Mouse (Mus musculus) CD8-positive naive resting alpha-beta T cell, adult 2 months (primary cell): ENCODE results near the gene Idh1.
"Not testable (repeated sequence)": the region's sequence is repeated elsewhere in the genome, so short reads cannot be mapped to it uniquely, and the experiment has no call there.

Source experiments
- DNase-seq, 2 experiments: peaks; one replicate each; pipeline ENCODE4 v3.0.0; 2022; ENCODE audit warnings: low read depth in 2 of 2, low spot score in 2 of 2

Gene Idh1

DNA sequence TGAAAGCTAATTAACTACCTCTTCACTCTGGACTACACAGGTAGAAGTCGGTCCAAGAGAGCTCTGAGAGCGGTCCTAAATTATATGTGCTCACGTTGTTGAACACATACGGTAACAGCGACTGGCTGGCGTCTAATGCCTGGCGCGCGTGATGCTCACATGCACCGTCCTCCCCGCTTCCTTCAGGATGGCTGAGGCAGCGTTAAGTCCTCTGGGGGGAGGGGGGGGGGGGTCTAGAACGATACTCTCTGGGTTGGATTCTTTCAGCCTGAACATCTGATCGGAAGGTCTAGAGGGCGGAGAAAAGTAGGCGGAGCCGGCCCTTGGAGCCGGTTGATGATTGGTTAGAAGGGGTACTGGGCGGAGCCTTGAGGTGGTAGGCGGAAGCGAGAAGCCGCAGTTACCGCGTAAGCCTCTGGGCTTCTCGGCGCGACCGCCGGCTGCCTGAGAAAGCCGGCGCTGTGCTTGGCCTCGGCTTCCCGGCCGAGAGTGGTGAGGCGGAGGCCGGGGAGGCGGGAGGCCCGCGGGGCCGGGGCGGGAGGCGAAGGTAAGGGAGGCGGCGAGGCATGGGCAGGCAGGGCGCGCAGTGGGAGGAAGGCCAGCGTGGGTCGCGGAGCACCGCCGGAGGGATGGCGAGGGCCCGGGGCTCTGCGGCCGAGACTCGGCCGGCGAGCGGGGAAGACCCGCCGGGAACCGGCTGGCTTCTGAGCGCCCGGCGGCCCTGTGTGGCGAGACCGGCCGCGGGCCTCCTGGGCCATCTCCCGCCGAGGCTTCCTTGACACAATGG lies at the start of gene Idh1, which contains the start of gene Pikfyve:
TSS of gene Idh1 (minus strand) at position 214 of the 787 bp plus-strand sequence.
TSS of gene Pikfyve (plus strand) at position 397 of the 787 bp plus-strand sequence.
- DNase-seq = peak; percentile 93 to 96

DNA sequence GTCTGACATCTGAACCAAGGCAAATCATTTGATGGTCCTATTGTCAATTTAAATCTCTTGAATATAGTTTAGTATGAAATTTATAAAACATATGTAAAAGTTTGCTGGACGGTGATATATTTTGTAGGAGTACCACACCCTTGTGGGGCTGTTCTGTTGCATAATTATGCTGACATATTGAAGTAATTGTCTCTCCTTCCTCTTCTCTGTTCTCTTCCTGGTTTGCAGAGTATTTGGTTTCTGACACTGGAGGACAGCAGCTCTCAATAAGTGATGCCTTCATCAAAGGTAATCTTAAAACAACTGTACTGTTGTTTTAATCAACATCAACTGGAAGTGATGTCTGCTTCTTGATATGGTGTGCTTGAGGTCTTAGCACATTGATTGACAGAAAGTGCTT lies 44.3 kb upstream of the Idh1 start:
- no peak for DNase-seq

DNA sequence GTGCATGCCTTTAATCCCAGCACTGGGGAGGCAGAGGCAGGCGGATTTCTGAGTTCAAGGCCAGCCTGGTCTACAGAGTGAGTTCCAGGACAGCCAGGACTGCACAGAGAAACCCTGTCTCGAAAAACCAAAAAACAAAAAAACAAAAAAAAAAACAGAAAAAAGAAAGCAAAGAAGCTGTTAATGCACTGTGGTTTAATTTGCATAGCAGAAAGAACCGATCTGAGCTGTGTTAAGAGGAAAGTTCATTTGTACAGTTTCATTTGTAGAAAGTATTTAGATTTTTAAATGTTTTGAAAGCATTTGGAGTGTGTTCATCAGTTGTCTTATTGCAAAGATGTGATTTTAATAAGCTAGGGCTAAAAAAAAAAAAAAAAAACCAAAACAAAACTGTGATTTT lies 43.5 kb upstream of the Idh1 start:
- DNase-seq = not testable (repeated sequence)

DNA sequence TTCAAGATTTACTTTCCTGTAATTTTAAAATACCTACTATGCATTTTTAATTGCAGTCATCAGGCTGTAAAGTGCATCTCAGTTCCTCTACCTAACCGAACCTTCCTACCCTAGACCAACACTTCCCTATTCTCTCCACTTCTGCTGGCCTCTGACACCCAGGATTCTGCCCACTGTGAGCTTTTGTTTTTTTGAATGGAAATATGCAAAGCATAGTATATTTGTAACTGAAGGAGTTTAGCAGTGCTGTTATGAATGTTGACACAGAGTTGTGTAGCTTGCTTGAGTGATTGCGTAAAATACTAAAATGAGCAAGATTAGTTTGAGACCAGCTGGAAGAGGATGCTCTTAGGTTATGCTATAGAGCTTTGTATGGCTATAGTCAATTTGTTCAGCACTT lies 41.4 kb upstream of the Idh1 start:
- no peak for DNase-seq

DNA sequence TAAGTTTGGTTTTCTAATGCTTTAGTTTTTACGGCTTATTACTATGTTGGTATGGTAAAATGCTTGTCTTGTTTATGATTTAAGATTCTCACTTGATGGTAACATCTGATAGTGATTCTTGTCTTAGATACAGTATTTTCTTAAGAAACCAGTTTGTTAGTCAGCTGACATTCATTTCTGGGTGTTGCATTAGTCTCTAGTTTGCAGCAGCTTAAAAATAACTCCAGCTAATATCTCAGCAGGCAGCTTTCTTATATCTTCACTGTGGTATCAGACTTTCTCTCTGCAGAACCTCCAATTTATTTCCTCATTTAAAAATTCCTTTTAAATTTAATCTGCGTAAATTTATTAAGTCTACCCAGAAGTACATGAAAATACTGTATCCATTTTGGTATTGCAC lies 37.4 kb upstream of the Idh1 start:
- DNase-seq = no peak

DNA sequence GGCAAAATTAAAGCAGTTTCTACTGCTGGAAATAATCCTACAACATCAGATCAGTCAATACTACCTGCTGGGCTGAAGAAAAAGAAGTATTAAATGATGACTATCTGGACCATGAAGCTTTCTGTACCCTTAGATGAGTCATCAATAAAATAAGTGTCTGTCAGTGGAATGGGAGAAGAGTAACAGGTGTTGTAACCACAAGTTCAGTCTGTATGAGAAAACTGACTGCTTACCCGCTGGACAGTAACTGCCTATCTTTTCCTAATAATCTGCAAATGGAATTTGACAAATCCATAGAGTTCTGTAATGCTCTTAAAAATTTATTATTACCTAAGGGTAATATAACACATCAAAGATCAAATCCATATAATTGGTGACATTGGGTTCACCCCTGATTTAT lies 31.7 kb upstream of the Idh1 start:
- no peak for DNase-seq

DNA sequence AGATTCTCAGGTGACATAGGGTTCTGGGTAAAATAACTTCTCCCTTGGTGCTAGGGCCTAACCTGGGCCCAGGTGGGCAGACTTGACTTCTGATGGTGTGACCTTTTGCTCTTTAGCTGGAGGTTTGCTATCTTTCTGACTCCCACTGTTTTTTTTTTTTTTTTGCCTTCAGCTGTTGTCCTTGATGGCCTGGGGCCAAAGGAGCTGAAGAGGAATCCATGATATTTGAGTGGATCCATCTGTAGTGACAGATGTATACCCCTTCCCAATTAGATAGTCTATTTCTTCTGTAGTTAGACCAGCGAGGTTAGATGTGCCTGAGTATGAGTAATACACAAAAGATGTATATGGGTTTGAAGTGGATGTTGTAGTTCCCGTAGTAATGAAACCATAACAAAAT lies 31.3 kb upstream of the Idh1 start:
- no peak for DNase-seq

DNA sequence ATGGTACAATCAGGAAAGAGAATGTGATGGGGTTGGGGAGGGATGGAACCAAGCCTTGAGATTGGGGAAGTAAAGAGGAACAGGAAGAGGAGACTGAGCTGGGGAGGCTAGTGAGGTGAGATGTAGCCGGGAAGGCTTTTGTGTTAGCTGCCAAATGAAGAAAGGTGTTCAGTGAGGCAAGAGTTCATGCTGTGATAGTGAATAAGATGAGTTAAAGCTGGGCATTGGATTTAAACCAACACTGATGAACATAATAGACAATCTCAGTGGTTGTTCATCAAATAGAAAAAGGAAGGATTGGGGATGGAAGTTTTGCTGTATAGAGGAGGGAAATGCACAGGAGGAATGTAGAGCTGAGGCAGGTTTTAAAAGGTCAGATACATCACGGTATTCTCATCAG lies 26.9 kb upstream of the Idh1 start:
- DNase-seq = no peak

DNA sequence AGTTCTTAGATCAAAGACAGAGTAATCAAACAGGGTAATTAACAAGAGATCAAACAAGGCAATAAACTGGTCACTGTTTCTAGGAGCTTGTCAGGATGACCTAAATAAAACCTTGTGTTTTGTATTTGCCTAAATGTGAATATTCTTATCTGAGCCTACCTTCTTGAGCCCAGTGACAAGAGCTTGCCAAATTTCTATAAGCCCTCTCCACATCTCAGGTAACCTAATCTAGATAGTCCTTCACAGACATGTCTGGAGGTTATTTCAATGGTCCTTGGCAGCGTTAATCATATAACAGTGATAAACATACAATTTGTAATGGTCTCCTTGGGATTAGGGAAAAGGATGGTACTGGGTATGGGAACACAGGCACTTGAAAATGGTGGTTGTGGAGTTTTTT lies 18.0 kb upstream of the Idh1 start:
- DNase-seq = no peak

DNA sequence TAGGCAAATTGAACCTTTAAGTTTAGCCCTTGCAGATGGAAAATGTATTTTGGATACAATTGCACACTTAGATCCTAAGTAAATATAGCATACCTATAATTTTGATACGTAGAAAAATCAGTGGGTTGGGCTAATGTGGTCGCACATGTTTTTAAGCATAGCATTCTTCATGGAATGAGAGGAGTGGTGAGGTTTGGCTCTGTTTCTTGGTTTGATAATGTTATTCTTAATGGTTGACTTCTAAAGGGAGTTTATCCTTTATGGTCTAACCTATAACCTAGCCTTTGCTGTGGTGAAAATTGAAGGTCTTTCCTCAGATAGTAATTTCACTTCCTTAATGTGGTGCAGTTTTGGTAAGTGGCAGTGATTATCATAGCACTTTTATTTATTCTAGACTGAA lies 12.6 kb upstream of the Idh1 start:
- DNase-seq = no peak

DNA sequence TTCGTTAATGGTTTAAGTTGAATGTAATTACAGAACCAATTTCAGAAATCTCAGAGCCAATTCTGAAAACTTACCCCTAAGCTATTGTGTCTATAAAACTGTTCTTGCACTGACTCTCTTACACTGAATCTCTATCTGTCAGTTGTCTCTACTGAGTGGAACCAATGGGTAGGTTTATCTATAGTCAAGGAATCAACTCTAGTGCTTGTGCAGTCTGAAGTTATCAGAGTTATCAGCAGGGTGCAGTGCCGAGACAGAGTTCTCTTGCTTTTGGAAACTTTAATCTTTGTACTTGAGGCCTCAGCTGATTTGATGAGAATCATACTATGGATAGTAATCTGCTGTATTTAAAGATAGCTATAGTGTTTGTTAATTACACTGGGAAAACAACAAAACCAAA lies 12.1 kb upstream of the Idh1 start:
- no peak for DNase-seq

DNA sequence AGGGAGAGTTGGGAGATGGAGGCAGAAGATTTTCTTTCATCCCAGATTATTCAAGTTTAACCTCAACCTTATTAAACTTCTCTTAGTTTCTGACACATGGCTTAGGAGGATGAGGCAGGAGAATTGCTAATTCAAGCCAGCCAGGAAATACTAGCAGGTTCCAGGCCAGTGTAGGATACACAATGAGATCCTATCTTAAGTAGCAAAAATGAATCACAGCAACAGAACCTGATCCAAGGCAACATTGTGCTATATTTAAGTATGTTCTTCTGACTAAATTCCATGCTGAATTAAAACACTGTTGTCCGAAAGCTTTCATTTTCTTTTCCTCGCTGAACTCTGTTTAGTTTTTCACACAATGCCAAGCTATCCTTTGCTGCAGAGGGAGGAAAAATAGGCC lies 6.9 kb upstream of the Idh1 start:
- no peak for DNase-seq

DNA sequence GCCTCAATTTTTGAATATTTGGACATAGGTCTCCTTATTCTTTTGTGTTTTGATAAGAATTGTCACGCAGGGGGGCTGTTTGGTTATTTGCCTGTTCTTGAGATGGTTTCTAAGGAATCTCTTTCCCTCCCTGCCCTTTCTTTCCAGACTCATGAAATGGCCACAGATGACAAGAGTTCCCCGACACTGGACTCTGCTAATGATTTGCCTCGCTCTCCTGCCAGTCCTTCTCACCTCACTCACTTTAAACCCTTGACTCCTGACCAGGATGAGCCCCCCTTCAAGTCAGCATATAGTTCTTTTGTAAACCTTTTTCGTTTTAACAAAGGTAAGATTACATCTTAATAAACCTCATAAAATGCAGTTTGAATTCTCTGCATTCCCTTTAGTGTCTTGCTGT lies 3.9 kb upstream of the Idh1 start:
- DNase-seq = no peak

DNA sequence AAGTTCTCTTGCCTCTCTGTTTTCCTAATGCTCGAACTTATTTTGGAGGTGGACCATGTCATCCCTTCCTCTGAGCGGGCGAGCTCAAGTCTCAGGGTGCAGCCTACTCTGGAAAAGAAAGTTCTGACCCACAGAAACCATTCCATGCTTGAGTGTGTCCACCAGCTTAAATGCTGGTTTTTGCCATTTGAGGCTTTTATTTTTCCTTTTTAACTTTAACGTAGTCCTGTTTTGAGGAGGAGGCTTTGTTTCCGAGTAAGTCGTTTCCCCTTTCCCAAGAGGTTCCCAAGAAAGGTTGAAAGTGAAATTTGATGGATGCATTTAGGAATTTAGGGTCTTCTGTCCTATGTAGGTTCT lies 752 bp upstream of the Idh1 start:
- no peak for DNase-seq

DNA sequence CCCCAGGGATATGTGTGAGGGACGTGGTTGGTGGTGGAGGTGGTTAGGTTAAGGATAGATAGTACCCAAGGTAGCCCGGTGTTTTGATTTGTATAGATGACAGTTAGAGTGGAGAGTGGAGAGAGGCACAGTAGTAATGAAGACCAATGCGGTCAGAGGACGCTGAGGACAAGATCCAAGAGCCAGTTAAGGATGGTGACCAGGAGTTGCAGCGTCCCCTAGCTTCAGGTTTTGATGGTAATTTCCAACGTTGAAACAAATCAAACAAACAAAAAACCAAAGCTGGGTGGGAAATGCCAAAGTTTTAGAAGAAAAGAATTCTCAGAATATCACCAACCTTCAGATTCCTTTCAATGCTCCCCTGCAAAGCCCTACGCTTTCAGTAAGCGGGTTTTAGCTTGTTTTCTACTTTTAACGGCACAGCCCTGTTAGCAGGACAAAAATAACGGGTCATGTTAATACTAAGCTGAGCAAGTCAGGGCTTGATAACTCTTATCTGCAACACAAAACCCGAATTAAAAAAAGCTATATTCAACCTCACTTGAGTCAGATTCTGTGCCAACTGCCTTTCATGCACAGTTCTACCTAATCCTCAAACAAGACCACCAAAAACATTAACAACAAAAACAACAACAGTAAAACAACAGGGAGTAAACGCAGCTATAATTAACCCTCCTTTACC lies 635 bp downstream of the Idh1 start:
- no peak for DNase-seq

DNA sequence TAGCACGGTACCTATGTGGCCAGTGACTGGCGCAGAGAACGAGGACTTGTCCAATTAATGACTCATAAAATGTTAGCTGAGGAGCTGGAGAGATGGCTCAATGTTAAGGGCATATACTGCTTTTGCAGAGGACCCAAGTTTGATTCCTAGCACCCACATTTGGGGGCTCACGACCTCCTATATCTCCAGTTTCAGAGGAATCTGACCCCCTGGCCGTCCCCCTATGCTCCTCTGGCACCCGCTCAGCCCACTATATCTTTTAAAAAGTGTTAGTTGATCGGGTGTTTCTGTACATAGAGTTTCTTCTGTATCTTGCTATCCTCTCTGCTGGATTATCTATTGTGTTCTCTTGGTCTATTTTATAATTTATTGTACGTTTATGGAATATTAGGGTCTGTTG lies 1.3 kb downstream of the Idh1 start:
- no peak for DNase-seq

DNA sequence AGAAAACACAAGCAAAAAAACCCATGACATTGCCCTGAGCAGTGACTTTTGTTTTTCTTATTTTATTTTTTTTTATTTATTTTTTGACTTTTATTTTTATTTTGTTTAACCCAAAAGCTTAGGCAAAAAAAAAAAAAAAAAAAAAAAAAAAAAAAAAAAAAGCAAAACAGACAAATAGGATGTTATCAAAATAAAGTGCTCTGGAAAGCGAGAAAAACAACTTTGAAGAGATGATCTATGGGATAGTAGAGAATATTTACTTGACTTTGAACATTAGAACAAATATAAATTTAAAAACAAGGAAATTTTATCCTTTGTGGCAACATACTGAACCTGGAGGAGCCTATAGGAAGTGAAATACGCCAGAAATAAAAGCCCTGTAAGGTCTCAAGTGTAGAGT lies 2.3 kb downstream of the Idh1 start:
- no peak for DNase-seq

DNA sequence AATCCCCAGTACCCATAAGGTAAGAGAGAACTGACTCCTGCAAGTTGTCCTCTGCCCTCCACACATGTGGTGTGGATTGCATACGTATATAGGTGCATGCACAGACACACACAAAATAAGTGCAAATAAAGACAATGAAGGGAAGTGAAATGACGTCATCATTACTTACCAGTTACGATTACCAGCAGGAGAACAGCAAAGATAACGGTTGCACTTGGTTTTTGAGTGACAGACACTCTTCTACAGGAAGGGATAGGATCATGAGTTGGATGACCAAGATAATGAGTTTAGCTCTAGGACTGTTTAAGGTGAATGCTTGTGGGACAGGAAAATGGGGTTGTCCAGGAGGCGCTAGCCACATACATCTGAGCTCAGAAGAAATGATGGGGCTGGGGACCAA lies 4.8 kb downstream of the Idh1 start:
- DNase-seq = no peak

DNA sequence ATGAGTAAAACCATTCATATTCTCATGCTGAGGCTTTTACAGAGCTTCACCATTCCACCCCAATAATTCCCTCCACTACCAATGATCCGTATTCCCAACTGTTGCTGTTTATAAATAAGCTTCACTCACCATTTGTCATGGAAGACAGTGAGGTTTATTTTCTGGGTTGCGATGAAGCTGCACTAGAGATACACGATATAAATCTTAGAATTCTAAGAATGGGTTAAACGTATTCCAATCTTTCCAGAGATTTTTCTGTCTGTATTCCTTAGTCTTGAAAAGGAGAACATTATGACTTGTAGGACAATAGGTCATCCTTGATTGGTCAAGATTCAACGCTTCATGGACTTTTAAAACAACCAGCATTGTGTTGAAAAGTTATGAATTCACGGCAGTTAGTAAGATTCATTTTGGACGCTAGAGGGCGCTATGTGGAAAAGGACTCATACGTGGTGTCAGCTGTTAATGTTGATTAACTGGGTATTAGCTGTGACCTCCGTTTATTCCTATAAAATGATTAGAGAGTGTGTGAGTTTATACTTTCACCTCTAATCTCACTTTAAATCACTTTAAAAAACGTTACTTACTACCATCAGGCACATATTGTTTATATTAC lies 6.6 kb downstream of the Idh1 start:
- DNase-seq = peak; percentile 61

DNA sequence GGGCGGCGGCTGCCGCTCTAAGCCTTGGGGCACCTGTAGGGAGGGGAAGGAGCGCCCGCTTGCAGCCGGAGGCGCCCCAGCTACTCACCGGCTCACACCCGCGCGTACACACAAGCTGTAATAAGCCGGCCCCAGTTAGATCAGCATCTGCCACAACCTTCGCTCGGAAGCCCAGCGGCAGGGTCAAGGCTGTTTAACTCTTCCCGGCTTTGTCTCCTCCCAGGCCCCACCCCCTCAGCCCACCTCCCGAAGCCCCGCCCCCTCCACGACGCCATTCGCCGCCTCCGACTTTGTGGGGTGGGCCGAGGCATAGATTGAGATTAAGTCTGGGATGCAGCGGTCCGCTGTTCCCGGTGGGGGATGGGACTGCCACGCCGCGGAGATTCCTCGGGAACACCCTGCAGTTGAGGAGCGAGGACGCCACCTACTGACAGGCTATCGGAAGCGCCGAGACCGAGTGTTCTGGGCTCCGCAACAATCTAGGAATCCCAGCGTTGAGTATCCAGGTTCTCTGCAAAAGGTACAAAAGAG lies 7.3 kb downstream of the Idh1 start:
- DNase-seq = peak; percentile 62 to 79

DNA sequence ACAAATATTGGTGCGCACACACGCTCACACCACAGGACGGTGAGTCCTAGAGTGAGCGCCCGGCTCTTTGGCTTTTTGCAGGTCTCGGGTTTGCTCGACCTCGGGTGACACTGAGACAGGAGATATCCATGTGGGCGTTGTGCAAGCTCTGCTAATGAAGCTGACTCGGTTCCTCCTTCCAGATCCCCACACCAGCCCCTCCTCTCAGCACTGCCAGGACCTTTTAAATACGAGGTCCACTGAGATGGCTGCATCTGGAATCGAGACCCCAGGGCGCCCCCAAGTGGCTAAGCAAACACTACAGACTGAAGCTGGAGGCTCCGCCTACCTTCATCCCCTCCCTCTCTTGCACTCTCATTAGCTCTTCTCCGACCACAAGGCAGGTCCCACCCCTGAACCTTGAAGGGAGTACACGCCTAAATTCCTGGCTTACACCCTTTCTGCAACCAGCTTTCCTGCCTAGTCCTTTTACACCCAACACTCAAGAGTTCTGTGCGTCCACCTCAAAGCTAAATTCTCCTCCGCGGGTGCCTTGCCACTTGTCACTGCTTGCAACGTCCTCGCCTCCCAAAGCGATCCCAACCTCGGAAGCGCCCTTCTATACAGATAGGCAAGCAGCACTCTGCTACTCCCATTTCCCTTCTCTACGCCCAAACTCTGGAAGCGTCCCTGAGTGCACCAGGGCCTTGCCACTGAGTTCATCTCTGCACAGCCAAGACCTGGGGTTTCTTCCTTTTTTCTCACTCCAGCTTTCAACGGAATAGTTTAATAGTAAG lies 8.0 kb downstream of the Idh1 start:
- DNase-seq = peak; percentile 84 to 93
